Mouse (Mus musculus): Measurements from ENCODE around the gene Pde4a. TPM values are rescaled to one million over a fixed set of nuclear protein-coding genes. Genes with fewer than 3 reads are reported as not detected.
A peak's percentile ranks its signal among the peaks of the same experiment; 100 is the strongest.

Pde4a gene
- polyA plus RNA-seq, 1 experiment from 2014 or later = 17.3 TPM

GRCm38 (mm10) chr9:21133064-21133707, 32.3 kb upstream of the Pde4a start:
- Histone ChIP-seq H3K9me3 (replicated peaks; ENCODE audit: control insufficient read depth, low read length) (no peaks in the 10 kb centered on the region), H3K9ac (ENCODE audit: low read length) (no peak overlapping the region), H3K4me1 (ENCODE audit: control insufficient read depth, insufficient read depth, low read length) (no peaks in the 10 kb centered on the region), H3K4me2 (ENCODE audit: low read length) (no peak overlapping the region), H3K4me3 (ENCODE audit: low read depth, low read length) (no peak overlapping the region), H3K36me3 (ENCODE audit: control insufficient read depth, insufficient read depth, low read length) (peaks cover 15% of the 10 kb centered on the region), H3K27me3 (replicated peaks; ENCODE audit: control insufficient read depth, insufficient read depth, low read length) (no peaks in the 10 kb centered on the region), H3K27ac (ENCODE audit: low read depth, low read length) (no peak overlapping the region)
- DNase-seq (ENCODE audit: low spot score) (no peak), ATAC-seq (no peak)
- 84% methylated on average over 9 of the region's 9 CpGs for WGBS

DNA sequence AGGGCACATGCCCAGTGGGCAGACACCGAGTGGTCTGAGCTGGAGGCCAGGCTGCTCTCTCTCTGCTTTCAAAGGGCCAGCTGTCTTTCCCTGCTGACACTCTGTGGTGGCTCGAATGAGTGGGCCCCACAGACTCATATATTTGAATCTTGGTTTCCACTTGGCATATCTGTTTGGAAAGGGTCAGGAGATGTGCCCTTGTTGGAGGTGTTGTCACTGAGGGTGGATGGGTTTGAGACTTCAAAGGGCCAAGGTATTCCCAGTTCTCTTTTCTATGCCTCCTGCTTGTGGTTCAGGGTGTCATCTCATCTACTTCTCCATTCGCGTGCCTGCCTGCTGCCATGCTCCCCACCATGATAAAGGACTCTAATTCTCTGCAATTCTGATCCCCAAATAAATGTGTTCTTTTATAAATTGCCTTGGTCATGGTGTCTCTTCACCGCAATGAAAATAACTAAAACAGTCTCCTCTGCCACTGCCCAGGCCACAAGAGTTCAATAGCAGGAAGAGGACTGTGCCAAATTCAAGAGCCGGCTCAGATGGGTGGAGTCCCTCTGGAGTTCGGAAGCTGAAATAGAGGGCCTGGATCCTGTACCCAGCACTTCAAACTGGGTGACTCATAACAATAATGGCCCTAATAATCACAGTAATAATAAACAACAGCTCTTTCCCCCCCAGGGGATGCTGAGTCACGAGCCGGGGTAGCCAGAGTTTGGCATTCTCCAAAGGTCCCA, 30.8 kb upstream of the Pde4a start:
- WGBS = 78% methylated on average over 9 of the region's 9 CpGs
- Histone ChIP-seq H3K27me3 (replicated peaks; ENCODE audit: control insufficient read depth, insufficient read depth, low read length) (no peaks in the 10 kb centered on the region), H3K27ac (ENCODE audit: low read depth, low read length) (no peak overlapping the region), H3K9me3 (replicated peaks; ENCODE audit: control insufficient read depth, low read length) (no peaks in the 10 kb centered on the region), H3K36me3 (ENCODE audit: control insufficient read depth, insufficient read depth, low read length) (peaks cover 31% of the 10 kb centered on the region), H3K4me2 (ENCODE audit: low read length) (no peak overlapping the region), H3K4me1 (ENCODE audit: control insufficient read depth, insufficient read depth, low read length) (no peaks in the 10 kb centered on the region), H3K9ac (ENCODE audit: low read length) (no peak overlapping the region), H3K4me3 (ENCODE audit: low read depth, low read length) (no peak overlapping the region)
- no peak for ATAC-seq
- DNase-seq (ENCODE audit: low spot score) = no peak

- 80% methylated on average over 4 of the region's 4 CpGs for WGBS
- no peak for ATAC-seq
- H3K9me3 ChIP-seq (replicated peaks; ENCODE audit: control insufficient read depth, low read length) = no peaks in the 10 kb centered on the region
Measured at GRCm38 (mm10) chr9:21135329-21135890, 30.1 kb upstream of the Pde4a start.

DNA sequence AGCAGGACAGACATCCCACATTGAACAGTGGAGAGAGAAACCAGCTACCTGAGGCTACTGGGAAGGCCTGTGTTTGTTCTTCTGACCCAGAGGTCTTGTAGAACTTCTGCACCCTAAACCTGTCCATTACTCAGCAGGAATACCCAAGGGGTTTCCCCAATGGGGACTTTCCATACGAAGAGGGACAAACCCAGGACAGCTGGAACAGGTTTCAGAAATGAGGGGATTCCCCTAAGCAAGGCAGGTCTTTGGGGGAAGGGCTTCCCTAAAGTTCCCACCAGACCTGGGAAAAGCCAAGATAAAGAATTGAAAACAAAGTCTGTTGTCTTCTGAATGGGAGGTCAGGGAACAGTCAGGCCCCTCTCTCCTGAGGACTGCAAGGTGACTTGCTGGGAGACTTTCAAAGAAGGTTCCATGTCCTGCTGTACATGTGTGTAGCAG, 29.6 kb upstream of the Pde4a start:
- Histone ChIP-seq H3K4me1 (ENCODE audit: control insufficient read depth, insufficient read depth, low read length) (no peaks in the 10 kb centered on the region), H3K9me3 (replicated peaks; ENCODE audit: control insufficient read depth, low read length) (no peaks in the 10 kb centered on the region), H3K27me3 (replicated peaks; ENCODE audit: control insufficient read depth, insufficient read depth, low read length) (no peaks in the 10 kb centered on the region), H3K4me2 (ENCODE audit: low read length) (no peak overlapping the region), H3K36me3 (ENCODE audit: control insufficient read depth, insufficient read depth, low read length) (peaks cover 43% of the 10 kb centered on the region), H3K9ac (ENCODE audit: low read length) (no peak overlapping the region), H3K27ac (ENCODE audit: low read depth, low read length) (no peak overlapping the region), H3K4me3 (ENCODE audit: low read depth, low read length) (no peak overlapping the region)
- ATAC-seq (no peak), DNase-seq (ENCODE audit: low spot score) (no peak)
- WGBS = 85% methylated on average over 1 of the region's 1 CpGs

More at GRCm38 (mm10) chr9:21135329-21135890, 30.1 kb upstream of the Pde4a start:
- no peak overlapping the region for H3K9ac ChIP-seq (ENCODE audit: low read length)
- DNase-seq (ENCODE audit: low spot score) = no peak
- H3K4me2 ChIP-seq (ENCODE audit: low read length) = no peak overlapping the region
- H3K27me3 ChIP-seq (replicated peaks; ENCODE audit: control insufficient read depth, insufficient read depth, low read length) = no peaks in the 10 kb centered on the region
- peaks cover 38% of the 10 kb centered on the region for H3K36me3 ChIP-seq (ENCODE audit: control insufficient read depth, insufficient read depth, low read length)
- H3K27ac ChIP-seq (ENCODE audit: low read depth, low read length) = no peak overlapping the region
- H3K4me3 ChIP-seq (ENCODE audit: low read depth, low read length) = no peak overlapping the region
- no peaks in the 10 kb centered on the region for H3K4me1 ChIP-seq (ENCODE audit: control insufficient read depth, insufficient read depth, low read length)

- DNase-seq (ENCODE audit: low spot score) (no peak), ATAC-seq (no peak)
- H3K9ac ChIP-seq (ENCODE audit: low read length) = no peak overlapping the region
- no peaks in the 10 kb centered on the region for H3K4me1 ChIP-seq (ENCODE audit: control insufficient read depth, insufficient read depth, low read length)
- no peaks in the 10 kb centered on the region for H3K27me3 ChIP-seq (replicated peaks; ENCODE audit: control insufficient read depth, insufficient read depth, low read length)
- WGBS = 91% methylated on average over 6 of the region's 6 CpGs
- no peaks in the 10 kb centered on the region for H3K9me3 ChIP-seq (replicated peaks; ENCODE audit: control insufficient read depth, low read length)
- no peak overlapping the region for H3K4me2 ChIP-seq (ENCODE audit: low read length)
- peaks cover 48% of the 10 kb centered on the region for H3K36me3 ChIP-seq (ENCODE audit: control insufficient read depth, insufficient read depth, low read length)
- no peak overlapping the region for H3K27ac ChIP-seq (ENCODE audit: low read depth, low read length)
- H3K4me3 ChIP-seq (ENCODE audit: low read depth, low read length) = no peak overlapping the region
Measured at GRCm38 (mm10) chr9:21136401-21136800, 29.1 kb upstream of the Pde4a start.

- H3K9me3 ChIP-seq (replicated peaks; ENCODE audit: control insufficient read depth, low read length) = no peaks in the 10 kb centered on the region
- DNase-seq (ENCODE audit: low spot score) = peak; percentile 73
- H3K27ac ChIP-seq (ENCODE audit: low read depth, low read length) = no peak overlapping the region
- H3K9ac ChIP-seq (ENCODE audit: low read length) = no peak overlapping the region
- H3K4me3 ChIP-seq (ENCODE audit: low read depth, low read length) = no peak overlapping the region
- ATAC-seq = no peak
- no peak overlapping the region for H3K4me2 ChIP-seq (ENCODE audit: low read length)
- H3K36me3 ChIP-seq (ENCODE audit: control insufficient read depth, insufficient read depth, low read length) = peaks cover 56% of the 10 kb centered on the region
- H3K4me1 ChIP-seq (ENCODE audit: control insufficient read depth, insufficient read depth, low read length) = no peaks in the 10 kb centered on the region
- no peaks in the 10 kb centered on the region for H3K27me3 ChIP-seq (replicated peaks; ENCODE audit: control insufficient read depth, insufficient read depth, low read length)
- WGBS = 50% methylated on average over 3 of the region's 3 CpGs
Measured at GRCm38 (mm10) chr9:21137229-21137628, 28.3 kb upstream of the Pde4a start.

DNA sequence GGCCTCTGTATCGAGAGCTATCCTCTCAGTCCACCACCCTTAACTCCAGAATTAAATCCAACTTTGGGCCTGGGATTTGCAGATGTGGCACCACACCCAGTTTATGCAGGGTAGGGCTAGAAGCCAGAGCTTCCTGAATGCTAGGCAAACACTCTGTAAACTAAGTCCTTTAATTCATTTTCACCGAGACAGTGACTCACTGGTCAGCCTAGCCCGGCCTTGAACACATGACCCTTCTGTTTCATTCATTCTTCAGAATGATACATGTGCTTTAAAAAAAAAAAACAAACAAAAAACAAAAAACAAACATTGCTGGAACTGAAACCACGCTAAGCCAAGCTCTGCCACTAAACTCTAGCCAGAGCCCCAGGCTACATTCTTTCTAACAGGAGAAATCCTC, 27.1 kb upstream of the Pde4a start:
- Histone ChIP-seq H3K27ac (ENCODE audit: low read depth, low read length) (no peak overlapping the region), H3K9me3 (replicated peaks; ENCODE audit: control insufficient read depth, low read length) (no peaks in the 10 kb centered on the region), H3K9ac (ENCODE audit: low read length) (no peak overlapping the region), H3K27me3 (replicated peaks; ENCODE audit: control insufficient read depth, insufficient read depth, low read length) (no peaks in the 10 kb centered on the region), H3K4me3 (ENCODE audit: low read depth, low read length) (no peak overlapping the region), H3K36me3 (ENCODE audit: control insufficient read depth, insufficient read depth, low read length) (peaks cover 67% of the 10 kb centered on the region), H3K4me1 (ENCODE audit: control insufficient read depth, insufficient read depth, low read length) (no peaks in the 10 kb centered on the region), H3K4me2 (ENCODE audit: low read length) (no peak overlapping the region)
- 85% methylated on average over 4 of the region's 4 CpGs for WGBS
- no peak for DNase-seq (ENCODE audit: low spot score)
- no peak for ATAC-seq

DNA sequence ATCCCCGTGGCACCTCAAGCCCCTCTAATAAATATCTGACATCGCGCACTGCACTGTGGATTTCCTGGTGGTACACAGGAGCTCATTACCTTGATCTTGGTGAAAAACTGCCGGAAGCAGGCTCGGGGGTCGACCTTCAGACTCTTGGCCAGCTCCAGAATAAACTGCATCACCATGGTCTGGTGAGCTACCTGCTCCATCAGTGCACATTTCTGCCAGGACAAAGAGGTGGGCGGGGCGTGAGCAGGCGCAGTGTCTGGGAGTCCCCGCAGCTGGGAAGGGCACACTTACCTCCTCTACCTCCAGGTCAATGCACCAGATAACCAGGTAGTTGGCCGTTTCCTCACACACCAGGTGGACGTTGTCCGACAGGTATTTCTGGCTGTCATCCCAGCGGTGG, 23.6 kb upstream of the Pde4a start:
- no peak overlapping the region for H3K9ac ChIP-seq (ENCODE audit: low read length)
- no peak overlapping the region for H3K4me2 ChIP-seq (ENCODE audit: low read length)
- H3K4me3 ChIP-seq (ENCODE audit: low read depth, low read length) = no peak overlapping the region
- peaks cover 91% of the 10 kb centered on the region for H3K36me3 ChIP-seq (ENCODE audit: control insufficient read depth, insufficient read depth, low read length)
- H3K4me1 ChIP-seq (ENCODE audit: control insufficient read depth, insufficient read depth, low read length) = peaks cover 5% of the 10 kb centered on the region
- DNase-seq (ENCODE audit: low spot score) = no peak
- no peak overlapping the region for H3K27ac ChIP-seq (ENCODE audit: low read depth, low read length)
- ATAC-seq = no peak
- WGBS = 93% methylated on average over 14 of the region's 14 CpGs
- no peaks in the 10 kb centered on the region for H3K27me3 ChIP-seq (replicated peaks; ENCODE audit: control insufficient read depth, insufficient read depth, low read length)
- no peaks in the 10 kb centered on the region for H3K9me3 ChIP-seq (replicated peaks; ENCODE audit: control insufficient read depth, low read length)

DNA sequence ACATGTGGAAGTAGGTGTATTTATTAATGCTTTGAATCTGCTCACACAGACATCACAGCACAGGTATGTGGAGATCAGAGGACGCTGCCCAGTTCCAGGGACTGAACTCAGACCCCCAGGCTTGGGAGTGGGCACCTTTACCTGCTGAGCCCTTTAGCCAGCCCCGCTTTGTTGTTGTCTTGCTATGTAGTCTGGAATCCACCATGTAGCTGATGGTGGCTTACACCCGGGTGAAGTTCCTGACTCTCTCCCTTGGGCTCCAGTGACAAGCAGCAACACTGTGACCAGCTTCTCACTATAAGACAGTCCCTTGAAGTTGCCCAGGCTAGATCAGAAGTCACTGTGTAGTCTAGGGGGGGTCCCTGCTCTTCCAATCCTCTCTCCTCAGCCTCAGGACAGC, 21.2 kb upstream of the Pde4a start:
- no peaks in the 10 kb centered on the region for H3K27me3 ChIP-seq (replicated peaks; ENCODE audit: control insufficient read depth, insufficient read depth, low read length)
- peaks cover 21% of the 10 kb centered on the region for H3K4me1 ChIP-seq (ENCODE audit: control insufficient read depth, insufficient read depth, low read length)
- H3K9me3 ChIP-seq (replicated peaks; ENCODE audit: control insufficient read depth, low read length) = no peaks in the 10 kb centered on the region
- no peak overlapping the region for H3K9ac ChIP-seq (ENCODE audit: low read length)
- H3K4me2 ChIP-seq (ENCODE audit: low read length) = no peak overlapping the region
- no peak overlapping the region for H3K4me3 ChIP-seq (ENCODE audit: low read depth, low read length)
- 97% methylated on average over 3 of the region's 3 CpGs for WGBS
- peaks cover 71% of the 10 kb centered on the region for H3K36me3 ChIP-seq (ENCODE audit: control insufficient read depth, insufficient read depth, low read length)
- ATAC-seq (no peak), DNase-seq (ENCODE audit: low spot score) (no peak)
- H3K27ac ChIP-seq (ENCODE audit: low read depth, low read length) = no peak overlapping the region
